In genomic region chr10:128007446-128007845, GRCm38 (mm10) we compare ENCODE assay signal across 25 mouse cellular contexts. TPM values are rescaled to one million over a fixed set of nuclear protein-coding genes. Genes with fewer than 3 reads are reported as not detected.
DNase-seq lines count a peak whose midpoint lies in the region; ATAC-seq and TF ChIP-seq lines count a peak whose summit lies in the region.
"Had no signal": no experiment of that assay in that cellular context is flagged by ENCODE, and none has a peak within 500 bp of the region (broad histone marks: within the 10 kb centered on the region; RNA-seq: fewer than 3 reads in every experiment).

Gene Hsd17b6 (minus strand): TSS chr10:128007611.

- no peak for TF ChIP-seq CTCF in liver, adult 2 months (IDR thresholded peaks at IDR 0.05; ENCODE audit: low read depth, low read length)
- TF ChIP-seq CTCF in small intestine, adult 2 months (IDR thresholded peaks at IDR 0.05; ENCODE audit: extremely low read depth, insufficient read length, insufficient replicate concordance, low read depth, low read length), result no peak

- H3K4me3 ChIP-seq in liver, adult 2 months (ENCODE audit: insufficient read depth, low read depth, low read length), result peak within 1 kb of the TSS; percentile 42
- H3K4me3 ChIP-seq in small intestine, adult 2 months (ENCODE audit: low read depth, low read length), result peak within 1 kb of the TSS; percentile 18; the same call in 1 of the 2 replicates
- H3K4me3 ChIP-seq in forebrain, embryonic 16.5 days (replicated peaks; ENCODE audit: low read length), result no peak within 1 kb of the TSS
- H3K4me3 ChIP-seq: embryonic facial prominence, embryonic 10.5 days; embryonic facial prominence, embryonic 12.5 days; forebrain, embryonic 13.5 days had no signal

- WGBS in liver, adult 2 months, result 33% methylated on average over 1 of the region's 1 CpGs
- WGBS in small intestine, adult 2 months, result 60% methylated on average over 1 of the region's 1 CpGs
- WGBS in forebrain, embryonic 16.5 days, result 93% methylated on average over 1 of the region's 1 CpGs

- peak; percentile 35 for ATAC-seq in granulocyte monocyte progenitor cell, adult 5-6 weeks (replicated peaks; ENCODE audit: poor library complexity, severe bottlenecking)
- no peak for ATAC-seq in forebrain, embryonic 16.5 days
- ATAC-seq: Patski had no signal

- H3K27ac ChIP-seq in liver, adult 2 months (replicated peaks; ENCODE audit: insufficient read depth, low read depth, low read length), result peak within 1 kb of the TSS; percentile 52
- peak within 1 kb of the TSS; percentile 77 for H3K27ac ChIP-seq in small intestine, adult 2 months (ENCODE audit: insufficient read depth, low read depth, low read length)
- H3K27ac ChIP-seq in forebrain, embryonic 16.5 days (ENCODE audit: low read length), result no peak within 1 kb of the TSS
- H3K27ac ChIP-seq: embryonic facial prominence, embryonic 10.5 days; embryonic facial prominence, embryonic 12.5 days; forebrain, embryonic 13.5 days had no signal

- TF ChIP-seq POLR2A in liver, adult 2 months (IDR thresholded peaks at IDR 0.05; ENCODE audit: extremely low read depth, insufficient read depth, low read length), result no peak
- no peak for TF ChIP-seq POLR2A in small intestine, adult 2 months (IDR thresholded peaks at IDR 0.05; ENCODE audit: low read depth, low read length)

- peak within 1 kb of the TSS; percentile 30; the same call in 1 of the 2 replicates for H3K9ac ChIP-seq in liver, adult 2 months (ENCODE audit: low read depth, low read length)
- H3K9ac ChIP-seq in forebrain, embryonic 16.5 days (replicated peaks; ENCODE audit: low read depth, low read length), result no peak within 1 kb of the TSS
- H3K9ac ChIP-seq: embryonic facial prominence, embryonic 12.5 days; forebrain, embryonic 13.5 days had no signal

- DNase-seq in heart, adult 11 months, result peak; percentile 70
- DNase-seq in heart, postnatal 4 days, result no peak
- peak; percentile 74 for DNase-seq in liver, adult 2 months (ENCODE audit: extremely low read depth, low read depth, low spot score)
- no peak for DNase-seq in liver
- DNase-seq: adrenal gland, postnatal 14 days; adrenal gland, postnatal 36 days; B cell, adult 2 months; cerebellum, adult 11-12 months; cerebellum, postnatal 10 days; cerebellum, postnatal 25 days had no signal

- H3K4me1 ChIP-seq in liver, adult 2 months (ENCODE audit: control insufficient read depth, insufficient read depth, low read length), result peaks cover 4% of the 10 kb centered on the region; the same call in 1 of the 2 replicates
- H3K4me1 ChIP-seq in small intestine, adult 2 months (ENCODE audit: control insufficient read depth, insufficient read depth, insufficient read length, low read length), result peaks cover 10% of the 10 kb centered on the region; the same call in 1 of the 2 replicates
- no peaks in the 10 kb centered on the region for H3K4me1 ChIP-seq in forebrain, embryonic 16.5 days (replicated peaks; ENCODE audit: control insufficient read depth, insufficient read depth, low read length)
- H3K4me1 ChIP-seq: embryonic facial prominence, embryonic 12.5 days; forebrain, embryonic 13.5 days had no signal

- no peaks in the 10 kb centered on the region for H3K27me3 ChIP-seq in liver, adult 2 months (ENCODE audit: control insufficient read depth, insufficient read depth, low read length)
- H3K27me3 ChIP-seq in small intestine, adult 2 months (ENCODE audit: control insufficient read depth, insufficient read depth, low read length), result no peaks in the 10 kb centered on the region
- no peaks in the 10 kb centered on the region for H3K27me3 ChIP-seq in forebrain, embryonic 16.5 days (replicated peaks; ENCODE audit: control insufficient read depth, insufficient read depth, low read length)
- H3K27me3 ChIP-seq: CH12.LX; embryonic facial prominence, embryonic 12.5 days; forebrain, embryonic 13.5 days had no signal

- no peak within 1 kb of the TSS for H3K4me2 ChIP-seq in forebrain, embryonic 16.5 days (ENCODE audit: low read length)
- H3K4me2 ChIP-seq: embryonic facial prominence, embryonic 12.5 days; forebrain, embryonic 13.5 days had no signal

- peaks cover 4% of the 10 kb centered on the region; the same call in 1 of the 2 replicates for H3K79me2 ChIP-seq in liver, adult 2 months (ENCODE audit: control insufficient read depth, insufficient read depth, low read length)

- H3K36me3 ChIP-seq in liver, adult 2 months (ENCODE audit: control insufficient read depth, insufficient read depth, low read length), result no peaks in the 10 kb centered on the region
- H3K36me3 ChIP-seq in small intestine, adult 2 months (ENCODE audit: control insufficient read depth, insufficient read depth, low read length), result no peaks in the 10 kb centered on the region
- no peaks in the 10 kb centered on the region for H3K36me3 ChIP-seq in forebrain, embryonic 16.5 days (ENCODE audit: control insufficient read depth, insufficient read depth)
- H3K36me3 ChIP-seq: embryonic facial prominence, embryonic 10.5 days; embryonic facial prominence, embryonic 12.5 days; G1E had no signal

- no peaks in the 10 kb centered on the region for H3K9me3 ChIP-seq in forebrain, embryonic 16.5 days (ENCODE audit: control insufficient read depth, low read length)
- H3K9me3 ChIP-seq: embryonic facial prominence, embryonic 10.5 days; embryonic facial prominence, embryonic 12.5 days; forebrain, embryonic 13.5 days; G1E had no signal

RNA-seq across cellular contexts. Expression of gene Hsd17b6, which starts in this region (rescaled TPM):
- total RNA-seq in heart, postnatal 4 days (2021), result not detected
- 468 and 651 TPM in 2 replicates for total RNA-seq in liver, adult 2 months (2014; rRNA removed)
- 229 and 364 TPM in 2 replicates for polyA plus RNA-seq in liver, adult 2 months (2012; rRNA removed)
- total RNA-seq in granulocyte monocyte progenitor cell, adult 5-6 weeks (2014; fragmentation: Nextera tagmentation), result not detected in 2 replicates
- total RNA-seq in granulocyte monocyte progenitor cell, adult 5-6 weeks (2017), result not detected in 2 replicates
- polyA plus RNA-seq in small intestine, adult 2 months (2012; rRNA removed), result 25.6 and 46.2 TPM in 2 replicates
- not detected in 2 replicates for polyA plus RNA-seq in forebrain, embryonic 16.5 days (2015; fragmentation: Nextera tagmentation; extraction: Ambion mirVana)
- total RNA-seq: adrenal gland, adult 18-20 months had no signal
- polyA plus RNA-seq: activated CD4-positive, CD25-positive, alpha-beta regulatory T cell, adult 4 months; CD4-positive, CD25-positive, alpha-beta regulatory T cell, adult 4 months; cerebellum, adult 2 months; cortical plate, adult 2 months; embryonic facial prominence, embryonic 10.5 days; embryonic facial prominence, embryonic 12.5 days; forebrain, embryonic 11.5 days; forebrain, embryonic 13.5 days; G1E; Patski had no signal

Comparison
In these comparisons a context has a peak if more than half of its experiments do, and no peak if none do; other contexts are left out.
1. RNA of gene Hsd17b6 (total RNA-seq): 468 to 651 TPM in liver, adult 2 months; not detected in heart, postnatal 4 days and not detected in granulocyte monocyte progenitor cell, adult 5-6 weeks; every median in the first group is over 100 times any median in the second.
2. RNA of gene Hsd17b6 (polyA plus RNA-seq): 229 to 364 TPM in liver, adult 2 months and 25.6 to 46.2 TPM in small intestine, adult 2 months; not detected in forebrain, embryonic 16.5 days; every median in the first group is over 10 times any median in the second.
3. DNase-seq: peak in heart, adult 11 months (single experiment) and liver, adult 2 months (single experiment); none in heart, postnatal 4 days (single experiment) and liver (single experiment).
4. Peak in ATAC-seq in granulocyte monocyte progenitor cell, adult 5-6 weeks; RNA of the gene not detected or under 1 TPM.